ENCODE assay signal across 8 mouse cellular contexts in genomic region chr13:119790761-119791579, GRCm38 (mm10). TPM values are rescaled to one million over a fixed set of nuclear protein-coding genes. Genes with fewer than 3 reads are reported as not detected.
DNase-seq lines count a peak whose midpoint lies in the region; ATAC-seq lines count a peak whose summit lies in the region.

Zfp131 (minus strand) TSS chr13:119790889.

- DNase-seq in adipocyte (ENCODE audit: low spot score), result peak; percentile 92
- DNase-seq in embryo, embryonic 10 days (ENCODE audit: low spot score), result peak; percentile 97
- DNase-seq in gastrocnemius, postnatal 10 days, result peak; percentile 95
- DNase-seq in left cerebral cortex, postnatal 10 days (ENCODE audit: extremely low spot score in 1 of 2, low spot score in 2 of 2), result peak; percentile 90 to 98
- peak; percentile 93 for DNase-seq in right cerebral cortex, postnatal 25 days
- peak; percentile 93 for DNase-seq in urinary bladder, postnatal 4 days (ENCODE audit: low spot score in 2 of 2)

- peak; percentile 88 for ATAC-seq in inflammation-experienced regulatory T-cells, adult 6 months
- peak; percentile 89 for ATAC-seq in megakaryocyte-erythroid progenitor cell, adult 5-6 weeks (replicated peaks; ENCODE audit: low FRiP score, low TSS enrichment, poor library complexity, severe bottlenecking)

- intact Hi-C loops in left cerebral cortex, postnatal 10 days (cut with DNase I), result no loop called here

RNA-seq across cellular contexts. Expression of gene Zfp131, which starts in this region (rescaled TPM):
- 10 to 100 TPM; 14.9 to 20.6 TPM for total RNA-seq in gastrocnemius, postnatal 10 days (2021)
- polyA plus RNA-seq in inflammation-experienced regulatory T-cells, adult 6 months (2017; shearing (Covaris generic)), result 10 to 100 TPM; 20.9 to 24.2 (median 21.7) TPM
- 10 to 100 TPM; 41.5 to 44.3 TPM for total RNA-seq in left cerebral cortex, postnatal 10 days (2021)
- total RNA-seq in megakaryocyte-erythroid progenitor cell, adult 5-6 weeks (2014; fragmentation: Nextera tagmentation), result 56.9 and 62.1 TPM in 2 replicates
- 60.7 and 71.0 TPM in 2 replicates for total RNA-seq in megakaryocyte-erythroid progenitor cell, adult 5-6 weeks (2017)

Comparison
In these comparisons a context has a peak if more than half of its experiments do, and no peak if none do; other contexts are left out.
1. Peak in every context shown above with its lines: DNase-seq and ATAC-seq.